Mouse (Mus musculus): Measurements from ENCODE around the gene Spsb1. TPM values are rescaled to one million over a fixed set of nuclear protein-coding genes. Genes with fewer than 3 reads are reported as not detected.

The Spsb1 gene
- polyA plus RNA-seq, 1 experiment from 2014 or later: 3.1 TPM

DNA sequence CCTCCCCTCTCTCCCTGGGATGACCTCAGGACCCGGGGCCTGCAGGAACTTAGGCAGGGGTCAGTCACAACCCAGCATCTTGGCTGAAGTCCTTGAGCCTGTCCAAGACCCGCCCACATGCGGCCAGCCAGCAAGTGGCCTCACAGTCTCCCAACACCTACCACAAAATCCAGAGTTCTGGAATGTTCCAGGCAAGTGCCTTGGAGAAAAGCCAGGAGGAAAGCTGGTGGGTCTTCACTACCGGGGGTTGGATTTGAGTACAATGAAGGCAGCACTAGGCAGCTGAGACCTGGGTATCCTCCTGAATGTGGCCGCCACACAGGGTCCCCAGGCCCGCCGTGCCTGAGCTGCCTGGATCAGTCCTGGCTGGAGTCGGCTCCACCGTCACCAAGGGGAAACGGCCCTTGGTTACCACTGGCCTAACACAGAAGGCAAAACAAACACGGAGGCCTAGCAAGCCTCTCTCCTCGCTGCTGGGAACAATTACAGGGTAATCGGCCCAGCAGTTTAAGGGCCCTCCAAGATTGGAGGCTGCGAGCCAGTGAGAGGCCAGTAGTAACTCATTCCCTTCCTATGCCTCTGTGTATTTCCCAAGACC, 32.6 kb downstream of the Spsb1 start:
- Histone ChIP-seq H3K36me3 (ENCODE audit: control insufficient read depth, insufficient read depth, low read length) (no peaks in the 10 kb centered on the region), H3K9me3 (ENCODE audit: control insufficient read depth, low read length) (no peaks in the 10 kb centered on the region), H3K9ac (ENCODE audit: low read depth, low read length) (no peak overlapping the region), H3K4me2 (no peak overlapping the region), H3K27ac (ENCODE audit: low read depth, low read length) (no peak overlapping the region), H3K27me3 (replicated peaks; ENCODE audit: control insufficient read depth, insufficient read depth, low read length) (no peaks in the 10 kb centered on the region), H3K4me1 (replicated peaks; ENCODE audit: control insufficient read depth, insufficient read depth, low read length) (peaks cover 6% of the 10 kb centered on the region), H3K4me3 (ENCODE audit: low read depth, low read length) (no peak overlapping the region)
- WGBS: 49% methylated on average over 14 of the region's 14 CpGs
- ATAC-seq (replicated peaks; ENCODE audit: low FRiP score) (no peak), DNase-seq (ENCODE audit: low spot score) (no peak)

DNA sequence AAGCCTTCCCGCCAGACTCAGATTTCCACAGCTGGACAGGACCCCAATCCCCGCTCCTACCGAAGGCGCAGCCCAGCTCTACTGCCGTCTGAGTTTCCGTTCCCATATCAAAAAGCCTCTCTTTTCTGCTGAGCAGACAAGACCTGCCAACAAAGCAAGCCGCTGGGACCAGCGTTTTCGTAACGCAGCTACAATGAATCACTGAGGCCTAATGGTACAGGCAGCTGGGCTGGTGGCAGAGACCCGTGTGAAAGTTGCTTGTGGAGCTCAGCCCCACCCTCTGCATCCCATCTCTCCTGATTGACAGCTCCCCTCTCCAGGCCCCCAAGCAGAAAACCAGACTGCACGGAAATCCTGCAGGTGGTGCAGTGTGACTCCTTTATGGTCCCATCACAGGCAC, 34.0 kb downstream of the Spsb1 start:
- DNase-seq (ENCODE audit: low spot score): no peak
- H3K27ac ChIP-seq (ENCODE audit: low read depth, low read length): no peak overlapping the region
- ATAC-seq (replicated peaks; ENCODE audit: low FRiP score): no peak
- no peaks in the 10 kb centered on the region for H3K36me3 ChIP-seq (ENCODE audit: control insufficient read depth, insufficient read depth, low read length)
- peaks cover 6% of the 10 kb centered on the region for H3K4me1 ChIP-seq (replicated peaks; ENCODE audit: control insufficient read depth, insufficient read depth, low read length)
- no peak overlapping the region for H3K9ac ChIP-seq (ENCODE audit: low read depth, low read length)
- no peaks in the 10 kb centered on the region for H3K9me3 ChIP-seq (ENCODE audit: control insufficient read depth, low read length)
- WGBS: 59% methylated on average over 12 of the region's 12 CpGs
- H3K27me3 ChIP-seq (replicated peaks; ENCODE audit: control insufficient read depth, insufficient read depth, low read length): 0 out of 2 replicates have a peak, but pooled peaks cover 2% of the 10 kb centered on the region
- H3K4me2 ChIP-seq: no peak overlapping the region
- no peak overlapping the region for H3K4me3 ChIP-seq (ENCODE audit: low read depth, low read length)

DNA sequence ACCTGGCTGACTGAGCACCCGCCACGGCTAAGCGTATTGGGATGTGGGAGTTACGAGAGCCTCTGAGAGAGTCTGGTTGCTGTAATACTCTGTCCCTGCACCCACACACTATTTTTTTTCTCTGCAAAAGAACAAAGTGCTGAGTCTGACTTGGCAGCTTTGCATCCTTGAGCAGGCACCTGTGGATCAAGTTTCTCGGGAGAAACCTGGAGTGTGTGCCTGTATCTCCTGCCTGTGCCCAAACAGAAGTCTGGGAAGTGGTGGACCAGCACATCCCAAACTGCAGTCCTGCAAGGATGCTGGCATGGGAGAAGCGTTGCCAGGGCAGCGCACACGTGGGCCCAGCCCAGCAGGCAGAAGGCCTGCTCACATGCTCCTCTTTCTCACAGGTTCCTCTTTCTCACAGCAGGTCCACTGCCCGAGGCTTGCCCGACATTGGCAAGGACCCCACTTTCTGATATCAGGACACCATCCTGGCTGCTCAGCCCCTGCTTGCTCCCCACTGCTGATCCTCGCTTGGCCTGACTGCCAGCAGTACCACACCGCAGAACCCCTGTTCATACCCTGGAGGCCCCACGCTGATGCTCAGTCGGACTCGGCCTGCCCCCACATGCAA, 36.3 kb downstream of the Spsb1 start:
- ATAC-seq (replicated peaks; ENCODE audit: low FRiP score) (no peak), DNase-seq (ENCODE audit: low spot score) (no peak)
- 78% methylated on average over 15 of the region's 15 CpGs for WGBS
- Histone ChIP-seq H3K4me2 (no peak overlapping the region), H3K27ac (ENCODE audit: low read depth, low read length) (no peak overlapping the region), H3K4me3 (ENCODE audit: low read depth, low read length) (no peak overlapping the region), H3K9ac (ENCODE audit: low read depth, low read length) (no peak overlapping the region), H3K4me1 (replicated peaks; ENCODE audit: control insufficient read depth, insufficient read depth, low read length) (peaks cover 6% of the 10 kb centered on the region), H3K36me3 (ENCODE audit: control insufficient read depth, insufficient read depth, low read length) (no peaks in the 10 kb centered on the region), H3K9me3 (ENCODE audit: control insufficient read depth, low read length) (no peaks in the 10 kb centered on the region), H3K27me3 (replicated peaks; ENCODE audit: control insufficient read depth, insufficient read depth, low read length) (peaks cover 2% of the 10 kb centered on the region)

DNA sequence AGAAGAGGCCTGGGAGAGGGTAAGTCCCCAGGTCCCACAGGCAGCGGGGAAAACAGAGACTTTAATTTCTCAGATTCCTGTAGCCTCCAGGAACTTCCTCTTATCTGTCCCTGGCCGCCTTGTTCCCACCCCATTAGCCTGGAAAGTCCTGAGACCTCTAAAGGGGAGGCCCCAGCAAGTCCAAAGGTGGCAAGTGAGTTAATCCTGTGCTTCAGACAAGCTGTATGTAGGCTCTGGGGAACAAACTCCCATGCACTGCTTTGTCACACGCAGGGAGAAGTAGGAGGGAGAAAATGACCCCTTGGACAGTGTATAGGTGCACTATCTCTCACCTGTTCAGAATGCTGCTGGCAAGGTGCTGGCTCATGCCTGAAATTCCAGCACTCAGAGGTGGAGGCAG, 38.0 kb downstream of the Spsb1 start:
- H3K36me3 ChIP-seq (ENCODE audit: control insufficient read depth, insufficient read depth, low read length): no peaks in the 10 kb centered on the region
- H3K27ac ChIP-seq (ENCODE audit: low read depth, low read length): no peak overlapping the region
- 28% methylated on average over 3 of the region's 3 CpGs for WGBS
- peaks cover 5% of the 10 kb centered on the region for H3K27me3 ChIP-seq (replicated peaks; ENCODE audit: control insufficient read depth, insufficient read depth, low read length)
- no peak for ATAC-seq (replicated peaks; ENCODE audit: low FRiP score)
- H3K4me1 ChIP-seq (replicated peaks; ENCODE audit: control insufficient read depth, insufficient read depth, low read length): peaks cover under 1% of the 10 kb centered on the region; the same call in 1 of the 2 replicates
- H3K9me3 ChIP-seq (ENCODE audit: control insufficient read depth, low read length): no peaks in the 10 kb centered on the region
- H3K9ac ChIP-seq (ENCODE audit: low read depth, low read length): no peak overlapping the region
- no peak for DNase-seq (ENCODE audit: low spot score)
- H3K4me2 ChIP-seq: no peak overlapping the region
- no peak overlapping the region for H3K4me3 ChIP-seq (ENCODE audit: low read depth, low read length)

- no peak overlapping the region for H3K4me2 ChIP-seq
- DNase-seq (ENCODE audit: low spot score): no peak
- H3K9me3 ChIP-seq (ENCODE audit: control insufficient read depth, low read length): no peaks in the 10 kb centered on the region
- H3K27me3 ChIP-seq (replicated peaks; ENCODE audit: control insufficient read depth, insufficient read depth, low read length): peaks cover 5% of the 10 kb centered on the region
- ATAC-seq (replicated peaks; ENCODE audit: low FRiP score): no peak
- H3K9ac ChIP-seq (ENCODE audit: low read depth, low read length): no peak overlapping the region
- no peaks in the 10 kb centered on the region; the same call in 1 of the 2 replicates for H3K4me1 ChIP-seq (replicated peaks; ENCODE audit: control insufficient read depth, insufficient read depth, low read length)
- 71% methylated on average over 7 of the region's 7 CpGs for WGBS
- no peak overlapping the region for H3K27ac ChIP-seq (ENCODE audit: low read depth, low read length)
- no peaks in the 10 kb centered on the region for H3K36me3 ChIP-seq (ENCODE audit: control insufficient read depth, insufficient read depth, low read length)
- H3K4me3 ChIP-seq (ENCODE audit: low read depth, low read length): no peak overlapping the region
Observed at GRCm38 (mm10) chr4:149913709-149914370, 41.0 kb downstream of the Spsb1 start.

DNA sequence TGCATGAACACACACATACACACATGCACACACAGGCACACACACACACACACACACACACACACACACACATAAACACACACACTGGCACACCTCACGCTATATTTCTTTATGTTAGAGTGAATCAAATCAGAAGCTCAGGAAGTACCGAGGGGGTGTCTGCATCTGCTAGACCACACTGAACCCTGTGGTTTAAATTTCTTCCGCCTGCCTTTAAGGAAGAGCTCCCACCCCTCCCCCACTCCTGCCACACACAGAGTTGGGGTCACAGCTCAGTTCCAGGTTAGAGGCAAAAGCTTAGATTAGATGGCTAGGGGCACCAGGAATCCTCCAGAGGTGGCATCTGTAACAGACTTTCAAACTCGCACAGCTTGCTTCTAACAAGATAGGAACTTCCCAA, 42.4 kb downstream of the Spsb1 start:
- H3K4me1 ChIP-seq (replicated peaks; ENCODE audit: control insufficient read depth, insufficient read depth, low read length): no peaks in the 10 kb centered on the region; the same call in 1 of the 2 replicates
- H3K4me2 ChIP-seq: no peak overlapping the region
- H3K4me3 ChIP-seq (ENCODE audit: low read depth, low read length): no peak overlapping the region
- ATAC-seq (replicated peaks; ENCODE audit: low FRiP score): no peak
- peaks cover 5% of the 10 kb centered on the region for H3K27me3 ChIP-seq (replicated peaks; ENCODE audit: control insufficient read depth, insufficient read depth, low read length)
- no peak overlapping the region for H3K9ac ChIP-seq (ENCODE audit: low read depth, low read length)
- 23% methylated on average over 4 of the region's 4 CpGs for WGBS
- DNase-seq (ENCODE audit: low spot score): no peak
- H3K27ac ChIP-seq (ENCODE audit: low read depth, low read length): no peak overlapping the region
- H3K9me3 ChIP-seq (ENCODE audit: control insufficient read depth, low read length): no peaks in the 10 kb centered on the region
- no peaks in the 10 kb centered on the region for H3K36me3 ChIP-seq (ENCODE audit: control insufficient read depth, insufficient read depth, low read length)

DNA sequence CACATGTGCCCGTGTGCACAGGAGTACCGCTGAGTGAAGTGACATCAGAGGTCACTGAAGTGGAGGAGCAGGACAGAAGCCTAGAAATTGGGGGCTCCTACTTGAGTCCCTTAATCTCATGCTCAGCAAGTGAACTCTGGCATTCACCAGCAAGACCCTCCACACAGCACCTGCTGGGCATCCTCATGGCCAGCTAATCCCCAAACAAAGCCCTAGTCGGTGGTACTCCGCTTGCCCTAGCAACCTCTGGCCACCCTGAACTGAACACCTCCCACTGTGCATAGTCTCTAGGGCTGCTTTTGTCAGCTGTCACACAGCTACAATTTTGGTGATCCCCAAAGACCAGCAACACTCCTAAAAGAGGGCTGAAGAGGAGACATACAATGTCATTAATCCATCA, 44.3 kb downstream of the Spsb1 start:
- WGBS: 80% methylated on average over 4 of the region's 4 CpGs
- no peaks in the 10 kb centered on the region for H3K9me3 ChIP-seq (ENCODE audit: control insufficient read depth, low read length)
- no peak overlapping the region for H3K4me2 ChIP-seq
- ATAC-seq (replicated peaks; ENCODE audit: low FRiP score): no peak
- no peak overlapping the region for H3K27ac ChIP-seq (ENCODE audit: low read depth, low read length)
- DNase-seq (ENCODE audit: low spot score): no peak
- no peaks in the 10 kb centered on the region for H3K36me3 ChIP-seq (ENCODE audit: control insufficient read depth, insufficient read depth, low read length)
- H3K27me3 ChIP-seq (replicated peaks; ENCODE audit: control insufficient read depth, insufficient read depth, low read length): peaks cover 3% of the 10 kb centered on the region
- H3K4me3 ChIP-seq (ENCODE audit: low read depth, low read length): no peak overlapping the region
- no peak overlapping the region for H3K9ac ChIP-seq (ENCODE audit: low read depth, low read length)
- H3K4me1 ChIP-seq (replicated peaks; ENCODE audit: control insufficient read depth, insufficient read depth, low read length): no peaks in the 10 kb centered on the region

- no peaks in the 10 kb centered on the region for H3K36me3 ChIP-seq (ENCODE audit: control insufficient read depth, insufficient read depth, low read length)
Observed at GRCm38 (mm10) chr4:149909551-149909950, 45.3 kb downstream of the Spsb1 start.

More at GRCm38 (mm10) chr4:149909551-149909950, 45.3 kb downstream of the Spsb1 start:
- Histone ChIP-seq H3K27ac (ENCODE audit: low read depth, low read length) (no peak overlapping the region), H3K4me2 (no peak overlapping the region), H3K9me3 (ENCODE audit: control insufficient read depth, low read length) (no peaks in the 10 kb centered on the region), H3K9ac (ENCODE audit: low read depth, low read length) (no peak overlapping the region), H3K4me1 (replicated peaks; ENCODE audit: control insufficient read depth, insufficient read depth, low read length) (no peaks in the 10 kb centered on the region), H3K27me3 (replicated peaks; ENCODE audit: control insufficient read depth, insufficient read depth, low read length) (peaks cover 3% of the 10 kb centered on the region; the same call in 1 of the 2 replicates), H3K4me3 (ENCODE audit: low read depth, low read length) (no peak overlapping the region)
- DNase-seq (ENCODE audit: low spot score) (no peak), ATAC-seq (replicated peaks; ENCODE audit: low FRiP score) (no peak)
- 86% methylated on average over 13 of the region's 13 CpGs for WGBS

Measured in liver, embryonic 11.5 days (tissue).